Mouse (Mus musculus): ENCODE measurements around the gene Ccnd3.
"Not testable (repeated sequence)": the region's sequence is repeated elsewhere in the genome, so short reads cannot be mapped to it uniquely, and the experiment has no call there.

Ccnd3 gene

DNA sequence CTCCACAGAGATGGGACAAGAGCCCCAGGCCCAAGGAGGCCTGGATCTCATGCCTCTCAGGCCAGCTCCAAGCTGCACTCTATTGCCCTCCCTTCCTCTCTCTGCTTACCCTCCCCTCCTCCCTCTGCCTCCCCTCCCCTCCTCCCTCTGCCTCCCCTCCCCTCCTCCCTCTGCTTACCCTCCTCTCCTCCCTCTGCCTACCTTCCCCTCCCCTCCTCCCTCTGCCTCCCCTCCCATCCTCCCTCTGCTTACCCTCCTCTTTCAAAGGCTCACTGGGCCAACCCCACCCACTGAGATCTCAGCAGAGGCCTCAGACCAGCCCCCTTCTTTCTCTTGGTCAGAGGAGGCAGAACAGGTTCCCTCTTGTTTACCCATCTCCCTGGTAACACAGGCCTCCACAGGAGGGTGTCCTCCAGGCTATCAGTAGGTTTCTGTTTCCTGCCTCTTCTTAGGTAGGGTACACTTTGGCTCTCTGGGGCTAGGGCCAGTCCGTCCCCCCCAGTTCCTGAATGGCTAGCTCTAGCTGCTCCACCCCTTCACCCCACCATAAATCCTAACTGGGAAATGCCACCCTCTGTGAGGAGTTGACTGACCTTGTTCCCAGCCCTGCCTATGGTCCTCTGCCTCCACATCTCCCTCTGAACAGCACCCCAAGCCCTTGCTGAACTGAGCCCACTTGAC is 20.5 kb upstream of the Ccnd3 start:
- DNase-seq, result peak in 1 of 2 experiments; percentile 64

DNA sequence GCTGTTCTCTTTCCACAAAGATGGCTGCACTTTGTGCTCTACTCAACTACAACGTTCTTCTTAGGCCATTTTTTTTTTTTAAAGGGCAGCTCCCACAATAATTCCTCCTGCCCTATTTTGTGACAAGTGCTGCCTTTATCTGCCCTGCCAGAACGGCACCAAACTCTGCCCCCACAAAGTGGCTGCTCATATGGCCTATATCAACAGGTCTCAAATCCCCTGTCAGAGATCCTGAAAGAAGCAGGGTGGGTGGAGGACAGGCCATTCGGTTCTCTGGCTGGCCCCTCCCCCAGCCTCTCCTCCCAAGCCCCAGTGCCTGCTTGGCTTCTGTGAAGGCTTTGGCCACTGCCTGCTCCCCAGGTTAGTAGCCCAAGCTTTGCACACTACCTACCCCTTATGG is 19.9 kb upstream of the Ccnd3 start:
- no peak for DNase-seq

DNA sequence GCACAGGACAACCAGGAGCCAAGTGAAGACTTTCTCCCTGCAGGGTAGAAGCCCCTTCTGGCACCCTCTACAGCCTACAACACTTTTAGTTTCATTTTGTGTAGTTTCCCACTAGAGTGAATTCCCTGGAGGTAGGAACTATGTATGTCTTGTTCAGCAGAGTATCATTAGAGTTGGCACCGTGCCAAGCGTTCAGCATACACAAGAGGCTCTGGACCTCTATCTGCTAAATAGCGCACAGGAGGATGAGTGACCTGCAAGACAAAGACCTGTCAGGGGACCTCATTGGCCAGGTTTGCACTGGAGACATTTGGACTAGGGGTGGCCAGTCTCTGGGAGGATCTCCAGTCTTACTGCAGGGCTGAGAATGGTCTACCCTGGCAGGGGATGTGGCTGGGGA is 19.1 kb upstream of the Ccnd3 start:
- peak in 1 of 2 experiments; percentile 40 for DNase-seq

DNA sequence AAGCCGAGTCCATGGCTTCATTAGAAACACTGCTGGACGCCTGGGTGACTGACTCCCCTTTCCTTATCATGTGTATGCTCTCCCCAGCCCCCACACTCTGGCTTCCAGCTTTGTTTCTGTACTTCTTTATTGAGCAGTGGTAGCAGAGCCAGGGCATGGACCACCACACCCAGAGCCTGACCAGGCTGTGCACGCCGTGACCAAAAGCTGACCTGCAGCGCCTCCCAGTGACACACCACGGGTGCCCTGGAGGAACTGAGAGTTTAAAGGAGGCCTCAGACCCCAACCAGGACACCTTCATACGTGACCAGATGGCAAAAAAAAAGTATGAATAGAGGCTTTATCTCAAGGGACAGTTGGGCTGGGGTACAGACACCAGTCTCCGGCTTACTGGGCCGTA is 14.1 kb upstream of the Ccnd3 start:
- peak in 1 of 2 experiments; percentile 40 for DNase-seq

DNA sequence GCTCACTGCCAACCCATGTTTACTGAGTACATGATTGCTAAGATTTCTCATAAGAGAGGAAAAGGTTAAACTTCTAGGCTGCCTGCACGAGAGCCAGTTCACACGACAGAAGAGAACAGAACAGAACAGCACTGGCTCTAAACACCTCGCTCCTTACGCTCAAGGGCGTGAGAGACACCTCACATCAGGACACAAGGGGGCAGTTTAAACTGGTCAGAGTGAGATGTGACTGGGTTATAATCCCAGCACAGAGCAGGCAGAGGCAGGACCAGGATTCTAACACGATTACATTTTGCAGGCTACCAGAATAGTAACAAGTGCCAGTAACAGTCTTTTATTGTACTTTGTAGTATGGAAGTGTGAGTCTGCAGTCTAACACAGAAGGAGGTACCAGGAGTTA is 12.1 kb upstream of the Ccnd3 start:
- no peak for DNase-seq

DNA sequence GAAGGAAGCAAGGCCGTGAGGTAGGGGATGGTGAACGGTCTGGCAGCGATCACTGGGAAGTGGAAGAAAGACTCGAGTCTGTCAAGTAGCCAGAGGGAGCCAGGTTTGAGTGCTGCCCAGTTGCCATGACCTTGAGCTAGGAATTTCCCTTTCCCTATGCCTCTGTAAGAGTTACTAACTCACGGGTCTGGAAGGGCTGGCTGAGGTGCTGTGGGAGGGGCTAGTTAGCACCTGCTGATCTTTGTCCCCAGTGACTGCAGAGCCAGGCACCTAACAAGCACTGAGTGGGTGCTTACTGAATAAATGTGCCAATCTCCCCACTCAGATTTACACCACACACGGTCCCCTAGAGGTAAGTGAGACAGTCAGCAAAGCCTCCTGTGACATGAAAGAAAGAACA is 11.2 kb upstream of the Ccnd3 start:
- no peak for DNase-seq

DNA sequence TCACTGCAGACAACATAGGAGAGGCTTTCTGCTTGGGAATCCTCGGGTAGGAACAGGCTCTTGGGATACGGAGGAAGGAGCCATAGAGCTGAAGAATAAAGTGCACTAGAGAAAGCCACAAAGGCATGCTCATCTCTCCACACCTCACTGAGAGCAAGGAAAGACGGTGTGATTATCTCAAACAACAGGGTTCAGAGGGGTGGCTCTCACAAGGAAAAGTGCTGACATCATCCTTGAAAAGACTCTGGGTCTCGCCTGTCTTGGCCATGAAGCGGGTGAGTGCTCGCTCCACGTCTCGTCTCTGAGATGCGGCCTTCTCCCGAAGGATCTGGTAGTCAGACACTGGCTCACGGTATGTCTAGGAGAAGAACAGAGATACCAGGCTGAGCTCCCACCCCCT is 10.7 kb upstream of the Ccnd3 start:
- DNase-seq, result no peak

DNA sequence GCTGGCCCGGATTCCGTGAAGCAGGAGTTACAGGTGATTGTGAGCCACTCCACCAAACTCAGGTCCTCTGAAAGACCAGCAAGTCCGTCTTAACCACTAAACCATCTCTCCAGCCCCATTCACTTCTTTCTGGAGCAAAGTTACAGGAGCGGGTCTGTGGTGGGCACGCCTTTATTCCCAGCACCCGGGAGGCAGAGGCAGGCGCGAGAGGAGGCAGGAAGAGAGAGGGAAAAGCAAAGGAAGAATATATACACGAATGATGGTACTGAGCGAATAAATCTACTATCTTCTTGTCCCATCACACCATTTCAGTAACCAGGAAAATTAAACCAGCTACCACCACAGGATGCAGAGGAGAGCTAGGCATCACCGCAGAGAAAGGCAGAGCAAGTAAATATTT is 3.3 kb upstream of the Ccnd3 start:
- no peak for DNase-seq

DNA sequence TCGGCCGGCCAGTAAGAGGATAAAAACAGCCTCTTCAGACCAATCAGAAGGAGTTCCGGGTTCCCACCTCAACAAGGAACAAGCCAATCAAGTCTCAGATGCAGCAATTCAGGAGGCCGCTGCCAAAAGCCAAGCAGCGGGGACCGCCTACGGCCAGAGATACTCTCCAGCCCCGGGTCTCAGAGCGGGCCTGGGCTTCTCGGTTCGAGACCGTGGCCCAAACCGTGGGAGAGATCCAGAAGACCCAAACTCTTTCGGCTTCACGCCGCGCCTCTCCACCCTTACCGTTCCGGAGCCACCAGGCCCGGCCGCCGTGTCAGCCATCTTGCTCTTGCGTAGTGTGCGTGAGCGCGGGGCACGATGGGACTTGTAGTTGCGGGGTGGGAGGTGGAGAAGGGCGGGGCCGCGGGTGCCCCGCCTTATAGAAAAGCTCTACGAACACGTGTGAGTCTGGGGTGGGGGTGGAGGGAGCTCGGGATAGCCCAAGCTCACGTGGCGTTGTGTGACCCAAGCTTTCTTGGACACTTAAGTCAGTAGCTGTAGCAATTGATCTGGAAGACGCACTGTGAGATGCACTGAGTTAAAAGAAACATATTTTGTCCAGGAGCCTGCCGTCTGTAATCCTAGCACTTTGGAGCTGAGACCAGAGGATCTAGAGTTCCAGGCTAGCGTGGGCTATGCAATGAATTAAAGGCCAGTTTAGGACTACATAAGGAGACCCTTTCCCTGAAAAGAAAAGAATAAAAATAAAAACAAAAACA is 2.7 kb upstream of the Ccnd3 start, which contains the start of gene Taf8:
Taf8 (minus strand) TSS at position 347 of the 761 bp plus-strand sequence.
- DNase-seq, result peak; percentile 95 to 98

DNA sequence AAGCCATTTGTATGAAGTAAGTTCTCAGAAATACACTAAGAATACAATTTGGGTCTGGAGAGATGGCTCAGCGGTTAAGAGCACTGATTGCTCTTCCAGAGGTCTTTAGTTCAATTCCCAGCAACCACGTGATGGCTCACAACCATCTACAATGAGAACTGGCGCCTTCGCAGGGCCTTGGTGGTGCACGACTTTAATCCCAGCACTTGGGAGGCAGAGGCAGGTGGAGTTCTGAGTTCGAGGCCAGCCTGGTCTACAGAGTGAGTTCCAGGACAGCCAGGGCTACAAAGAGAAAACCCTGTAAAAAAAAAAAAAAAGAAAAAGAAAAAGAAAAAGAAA is 2.2 kb upstream of the Ccnd3 start:
- DNase-seq, result not testable (repeated sequence)

DNA sequence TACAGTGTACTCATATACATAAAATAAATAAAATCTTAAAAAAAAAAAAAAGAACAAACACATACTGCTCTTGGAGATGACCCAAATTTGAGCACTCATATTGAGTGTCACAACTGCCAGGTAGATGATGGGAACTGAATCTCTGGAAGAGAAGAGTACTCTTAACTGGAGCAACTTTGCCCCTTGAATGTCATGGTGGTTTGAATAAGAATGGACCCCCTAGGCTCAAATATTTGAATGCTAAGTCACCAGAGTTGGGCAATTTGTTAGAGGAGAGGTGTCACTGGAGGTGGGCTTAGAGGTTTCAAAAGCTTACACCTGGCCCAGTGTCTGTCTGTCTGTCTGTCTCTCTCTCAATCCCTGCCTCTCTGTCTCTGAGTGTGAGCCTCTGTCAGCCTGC is 1.2 kb upstream of the Ccnd3 start:
- DNase-seq, result no peak

DNA sequence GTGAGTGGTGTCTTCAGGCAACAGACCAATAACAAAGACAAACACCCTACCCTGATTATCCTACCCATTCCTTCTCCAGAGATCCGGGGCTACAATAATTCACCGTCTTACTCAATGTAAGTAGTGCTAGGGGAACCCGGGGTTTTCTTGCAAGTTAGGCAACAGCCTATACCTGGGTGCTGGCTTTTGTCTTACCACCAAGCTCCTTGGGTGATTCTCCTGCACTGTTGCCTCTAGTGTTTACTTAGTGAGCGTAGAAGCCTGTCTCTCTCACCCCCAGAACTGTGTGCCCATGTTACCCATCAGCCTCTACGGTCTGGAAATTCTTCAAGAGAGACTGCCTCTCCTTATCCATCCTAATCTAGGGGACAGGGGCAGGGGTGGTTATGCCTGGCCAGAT is 623 bp upstream of the Ccnd3 start:
- no peak for DNase-seq

DNA sequence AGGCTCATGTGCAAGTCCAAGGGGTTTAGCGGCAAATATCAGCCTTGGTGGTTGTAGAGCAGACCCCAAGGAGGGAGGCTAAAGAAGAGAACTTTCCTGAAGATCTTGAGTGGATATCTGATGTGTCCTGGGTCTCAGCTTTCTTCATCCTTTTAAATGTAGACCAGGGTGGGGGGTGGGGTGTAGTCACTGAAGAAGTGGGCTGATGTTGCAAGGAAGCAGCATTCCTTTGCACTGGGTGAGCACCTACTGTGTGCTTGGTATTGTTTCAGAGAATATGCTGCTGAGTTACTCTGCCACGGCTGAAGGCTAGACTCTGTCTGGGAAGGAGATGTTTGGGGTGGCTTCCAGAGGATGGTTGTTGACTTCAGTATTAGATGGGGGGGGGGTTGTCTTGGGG is 715 bp downstream of the Ccnd3 start:
- DNase-seq, result no peak

DNA sequence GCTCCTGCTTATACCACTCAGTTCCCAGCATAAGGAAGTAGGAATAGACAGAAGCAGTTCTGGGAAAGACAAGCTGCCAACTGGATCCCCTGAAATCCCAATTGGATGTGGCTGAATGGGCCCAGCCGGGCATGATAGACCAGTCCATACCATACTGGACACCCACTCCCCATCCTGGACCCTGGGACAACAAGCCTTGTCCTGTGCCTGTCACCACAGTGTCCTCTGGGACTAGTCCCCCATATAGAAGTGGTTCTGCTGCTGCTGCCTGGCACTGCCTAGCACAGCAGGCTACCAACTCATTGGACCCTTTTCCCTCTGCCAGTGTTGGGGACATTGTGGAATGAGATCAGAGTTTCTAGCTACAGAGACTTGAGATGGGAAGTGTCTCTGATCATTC is 1.2 kb downstream of the Ccnd3 start:
- DNase-seq, result no peak

DNA sequence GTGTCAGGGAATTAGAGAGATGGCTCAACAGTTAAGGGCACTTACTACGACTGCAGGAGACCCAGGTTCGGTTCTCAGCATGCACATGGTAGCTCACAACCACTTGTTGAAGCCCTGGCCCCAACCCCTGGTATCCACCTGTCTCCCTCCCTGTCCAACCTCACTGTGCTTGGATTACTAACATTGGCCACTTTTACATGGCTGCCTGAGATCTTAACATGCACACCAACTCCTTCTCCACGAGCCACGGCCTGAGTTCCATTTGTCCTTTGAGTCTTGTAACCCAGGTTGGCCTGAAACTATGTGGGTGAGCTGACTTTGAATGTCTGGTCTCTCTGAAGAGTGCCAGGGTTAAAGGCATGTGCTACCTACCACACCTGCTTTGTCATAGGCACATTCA is 1.8 kb downstream of the Ccnd3 start:
- no peak for DNase-seq

DNA sequence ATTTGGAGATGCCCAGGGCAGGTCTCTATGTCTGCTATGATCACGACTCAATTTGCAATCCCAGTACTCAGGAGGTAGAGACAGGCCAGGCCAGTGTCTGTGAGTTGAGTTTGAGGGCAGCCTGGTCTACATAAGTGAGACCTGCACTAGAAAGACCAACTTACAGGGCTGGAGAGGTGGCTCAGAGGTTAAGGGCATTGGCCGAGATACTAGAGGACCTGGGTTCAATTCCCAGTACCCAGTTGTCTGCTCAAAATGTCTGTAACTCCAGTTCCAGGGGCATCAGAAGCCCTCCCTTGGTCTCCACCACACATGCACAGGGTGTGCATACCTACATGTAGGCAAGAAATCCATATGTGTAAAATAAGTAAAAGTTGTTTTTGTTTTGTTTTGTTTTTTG is 2.7 kb downstream of the Ccnd3 start:
- no peak for DNase-seq

DNA sequence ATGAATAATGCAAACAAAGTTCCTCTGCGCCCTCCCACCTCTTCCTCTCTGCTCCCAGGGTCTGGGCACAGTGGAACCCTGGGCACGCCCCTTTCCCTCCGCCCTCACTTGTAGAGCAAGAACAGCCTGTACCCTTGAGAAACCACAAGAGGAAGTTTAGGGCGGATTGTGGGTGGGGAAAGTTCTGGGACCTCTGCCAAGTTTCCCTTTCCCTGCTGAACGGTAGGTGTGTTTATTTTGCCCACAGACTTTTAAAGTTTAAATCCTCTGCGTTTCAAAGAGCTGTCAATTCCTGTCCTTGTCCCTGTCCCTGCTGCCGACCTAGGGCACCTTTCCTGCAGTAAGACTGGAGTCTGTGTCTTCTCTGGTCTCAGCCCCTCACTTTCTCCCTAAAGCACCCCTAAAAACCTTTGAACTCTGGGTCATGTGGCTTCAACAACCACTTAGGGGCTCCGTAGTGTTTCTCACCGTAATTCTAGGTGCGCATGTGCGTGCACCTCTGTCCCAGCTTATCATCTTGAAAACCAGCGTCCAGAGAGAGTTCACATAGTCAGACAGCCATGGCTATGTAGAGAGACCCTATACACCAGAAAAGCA is 3.3 kb downstream of the Ccnd3 start:
- DNase-seq, result peak; percentile 91 to 95

DNA sequence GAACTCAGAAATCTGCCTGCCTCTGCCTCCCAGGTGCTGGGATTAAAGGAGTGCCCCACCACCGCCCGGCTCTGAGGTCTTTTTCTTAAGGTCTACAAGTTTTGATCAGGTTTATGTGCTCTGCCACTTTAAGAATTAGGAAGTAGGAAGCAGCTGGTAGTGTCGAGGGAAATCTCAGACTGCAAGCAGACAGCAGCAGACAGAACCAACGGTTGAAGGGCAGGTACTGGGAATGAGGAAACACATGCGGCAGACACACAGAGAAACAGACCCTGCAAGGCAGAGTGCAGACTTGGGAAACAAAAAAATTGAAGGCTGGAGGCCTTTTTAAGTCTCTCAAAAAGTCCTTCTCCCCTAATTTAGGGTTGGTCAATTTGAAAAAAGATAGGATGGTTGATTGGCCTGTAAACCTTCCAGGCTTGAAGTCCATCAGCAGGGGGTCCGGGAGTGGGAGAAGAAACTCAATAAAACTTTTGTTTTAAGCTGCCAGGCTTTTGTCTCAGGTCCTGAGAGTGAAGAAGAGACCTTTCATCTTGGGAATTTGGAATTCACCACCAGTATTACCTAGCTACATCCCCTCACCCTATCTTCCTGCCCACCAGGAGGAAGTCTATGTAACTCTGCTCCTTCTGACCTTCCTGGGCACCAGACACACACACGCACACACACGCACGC is 4.3 kb downstream of the Ccnd3 start:
- DNase-seq, result no peak

DNA sequence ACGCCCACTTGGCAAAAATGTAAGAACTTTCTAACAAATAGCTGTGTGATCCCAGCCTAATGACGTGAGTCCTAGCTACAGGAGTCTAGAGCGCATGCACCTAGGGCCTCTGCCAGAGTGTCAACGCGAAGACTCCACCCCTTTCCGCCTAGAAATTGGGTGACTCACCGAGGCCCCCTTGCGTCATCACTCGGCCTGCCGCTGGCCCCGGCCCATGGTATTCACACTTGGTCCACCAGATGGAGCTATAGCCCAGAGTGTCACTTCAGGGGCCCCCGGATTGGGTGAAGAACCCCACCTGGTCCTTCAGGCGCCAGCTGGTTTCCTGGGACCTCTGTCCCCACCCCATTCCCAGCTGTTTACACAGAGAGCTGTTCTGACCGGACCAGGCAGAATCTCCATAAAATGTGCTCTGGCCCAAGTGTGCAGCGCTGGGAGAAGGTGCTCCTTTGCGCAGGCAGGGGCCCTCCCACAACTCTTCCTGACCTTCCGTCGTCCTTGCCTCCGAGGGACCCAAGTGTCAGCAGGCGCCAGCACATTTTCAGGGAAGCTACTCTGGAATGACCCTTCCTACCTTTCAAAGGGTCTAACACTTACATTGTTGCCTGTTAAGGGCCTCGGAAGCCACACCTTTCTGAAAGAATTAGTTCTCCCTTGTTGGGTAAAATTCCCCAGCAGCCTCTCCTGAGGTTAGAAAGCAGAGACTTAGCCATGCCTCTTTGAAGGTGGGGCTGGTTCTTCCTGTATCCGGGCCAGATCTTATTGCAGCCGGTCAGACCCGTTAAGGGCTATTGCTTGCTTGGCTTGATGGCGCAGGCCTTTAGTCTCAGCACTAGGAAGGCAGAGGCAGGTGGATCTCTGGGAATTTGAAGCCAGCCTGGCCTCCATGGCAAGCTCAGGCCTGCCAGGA is 6.5 kb downstream of the Ccnd3 start:
- DNase-seq, result peak; percentile 98

DNA sequence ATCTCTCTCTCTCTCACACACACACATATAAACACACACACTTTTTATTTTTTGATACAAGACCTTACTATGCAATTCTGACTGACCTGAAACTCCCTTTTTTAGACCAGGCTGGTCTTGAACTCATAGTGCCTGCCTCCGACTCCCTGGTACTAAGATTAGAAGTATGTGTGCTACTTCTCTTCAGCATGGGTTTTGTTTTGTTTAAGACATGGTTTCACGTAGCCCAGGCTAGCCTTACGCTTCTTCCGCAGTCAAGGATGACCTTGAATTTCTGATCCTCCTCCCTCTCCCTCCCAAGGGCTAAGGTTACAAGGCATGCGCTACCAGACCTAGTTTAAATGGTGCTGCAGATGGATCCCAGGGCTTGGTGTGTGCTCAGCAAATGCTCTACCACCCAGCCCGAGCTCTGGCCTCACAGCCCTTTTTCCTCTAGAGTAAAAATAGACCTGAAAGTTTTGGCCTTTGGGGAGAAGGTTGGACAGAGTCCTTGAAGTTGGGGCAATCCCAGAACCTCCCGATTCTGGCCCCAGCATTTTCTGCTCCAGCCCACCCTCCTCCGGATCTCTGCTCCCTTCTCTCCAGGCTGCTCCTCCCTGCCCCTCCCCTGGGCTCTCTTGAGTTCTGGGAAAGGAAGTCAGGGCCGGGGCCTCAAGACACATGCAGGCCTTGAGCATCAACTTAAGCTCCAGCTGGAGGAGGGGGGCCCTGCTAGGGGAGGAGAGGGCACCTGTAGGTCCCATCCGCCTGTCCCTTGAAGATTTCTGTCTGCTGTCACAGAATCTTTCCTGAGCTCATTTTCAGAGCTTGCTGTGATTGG is 8.3 kb downstream of the Ccnd3 start:
- peak; percentile 55 to 66 for DNase-seq

DNA sequence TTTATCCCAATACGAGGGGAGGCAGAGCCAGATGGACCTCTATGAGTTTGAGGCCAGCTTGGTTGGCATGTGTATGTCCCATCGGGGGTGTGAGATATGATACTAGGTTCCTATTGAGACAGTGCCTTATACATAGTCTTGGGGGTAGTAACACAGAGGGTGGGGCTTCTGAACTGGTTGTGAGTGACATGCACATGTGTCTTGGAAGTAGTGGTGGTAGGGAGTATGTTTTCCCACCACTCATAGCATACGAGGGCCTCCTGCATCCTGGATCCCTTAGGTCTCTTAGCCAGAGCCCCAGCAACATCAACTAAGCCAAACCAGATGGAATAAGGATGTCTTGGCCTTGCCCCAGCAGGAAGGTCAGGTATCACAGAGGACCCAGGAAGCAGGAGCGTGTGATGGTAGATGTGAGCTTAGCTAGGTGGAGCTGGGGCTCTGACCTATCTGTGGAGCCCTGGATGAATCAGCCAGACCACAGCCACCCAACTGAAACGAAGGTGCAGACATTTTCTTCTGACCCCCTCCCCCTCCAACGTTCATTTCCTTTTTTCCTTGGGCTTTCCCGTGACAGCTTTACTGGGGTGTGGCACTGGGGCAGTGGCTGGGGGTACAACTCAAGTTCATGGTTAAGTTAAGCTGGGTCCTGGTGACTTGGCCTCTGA is 10.5 kb downstream of the Ccnd3 start:
- no peak for DNase-seq

All from kidney, postnatal 4 days (tissue).